Mouse (Mus musculus) heart, adult 2 months (tissue): ENCODE data around the gene Pknox2. TPM values are rescaled to one million over a fixed set of nuclear protein-coding genes. Genes with fewer than 3 reads are reported as not detected.

Source experiments
- DNase-seq, 2 experiments: peaks; one replicate each; pipeline ENCODE4 v3.0.0; 2021
- H3K27ac ChIP-seq: fragments of 200-600 bp; 2 replicates; pipeline ENCODE4 v1.8.1; 2022
- H3K27me3 ChIP-seq: fragments of 200-500 bp; 2 replicates; pipeline ENCODE4 v1.6.1; 2012; ENCODE audit warnings: mild to moderate bottlenecking, low read length, inconsistent platforms, mixed read lengths; ENCODE audit not compliant: control insufficient read depth, insufficient read depth
- H3K36me3 ChIP-seq: fragments of 200-500 bp; 2 replicates; pipeline ENCODE4 v1.6.1; 2012; ENCODE audit warnings: low read length, inconsistent platforms; ENCODE audit not compliant: control insufficient read depth, insufficient read depth
- H3K4me1 ChIP-seq: fragments of 200-500 bp; 2 replicates; pipeline ENCODE4 v1.6.1; 2011; ENCODE audit warnings: low read length; ENCODE audit not compliant: control insufficient read depth, insufficient read depth
- H3K4me3 ChIP-seq: fragments of 200-600 bp; 2 replicates; pipeline ENCODE4 v1.8.1; 2022
- H3K79me2 ChIP-seq: fragments of 200-500 bp; replicated peaks from 2 replicates; pipeline ENCODE4 v1.6.1; 2012; ENCODE audit warnings: mild to moderate bottlenecking, inconsistent platforms, low read length, moderate library complexity, mixed read lengths; ENCODE audit not compliant: control insufficient read depth, insufficient read depth
- H3K9ac ChIP-seq: fragments of 200-500 bp; 2 replicates; pipeline ENCODE4 v1.6.1; 2012; ENCODE audit warnings: low read depth, mild to moderate bottlenecking, control low read depth, inconsistent platforms, low read length, mixed read lengths
- CTCF ChIP-seq: fragments of 200-600 bp; IDR thresholded peaks from 2 replicates; pipeline ENCODE4 v1.8.1; 2022; ENCODE audit warnings: antibody characterized with exemption, mild to moderate bottlenecking, moderate library complexity
- EP300 ChIP-seq: fragments of 200-500 bp; IDR thresholded peaks from 2 replicates; pipeline ENCODE4 v1.6.1; 2011; ENCODE audit warnings: low read depth, low read length, control low read depth; ENCODE audit not compliant: insufficient read depth
- POLR2A ChIP-seq: fragments of 200-500 bp; IDR thresholded peaks from 2 replicates; pipeline ENCODE4 v1.6.1; 2011; ENCODE audit warnings: mild to moderate bottlenecking, low read depth, low read length, control low read depth; ENCODE audit not compliant: insufficient read depth
- WGBS: fragments of 180-500 bp; shearing (Covaris S2); methylation state at CpG from one replicate; pipeline ENCODE4 v1.1.7; 2018; 5-methylcytosine and 5-hydroxymethylcytosine counted together
- intact Hi-C: fragments of 180-260 bp; cut with DNase I; formaldehyde crosslinking; loops from one replicate; pipeline ENCODE4 v1.15.1; 2025
- polyA plus RNA-seq: library from polyadenylated mRNA; depleted of rRNA; stranded (reverse); fragments of >200 nt; gene quantifications from 2 replicates; pipeline ENCODE4 v1.2.3, GENCODE M21; 2012
- total RNA-seq, 2 experiments: library from RNA; stranded (reverse); gene quantifications; 2 replicates each; pipeline ENCODE4 v1.2.3; 2021

Pknox2 gene
- total and polyA plus RNA-seq, 3 experiments, result 7.8 to 9.9 (median 9.0) TPM

DNA sequence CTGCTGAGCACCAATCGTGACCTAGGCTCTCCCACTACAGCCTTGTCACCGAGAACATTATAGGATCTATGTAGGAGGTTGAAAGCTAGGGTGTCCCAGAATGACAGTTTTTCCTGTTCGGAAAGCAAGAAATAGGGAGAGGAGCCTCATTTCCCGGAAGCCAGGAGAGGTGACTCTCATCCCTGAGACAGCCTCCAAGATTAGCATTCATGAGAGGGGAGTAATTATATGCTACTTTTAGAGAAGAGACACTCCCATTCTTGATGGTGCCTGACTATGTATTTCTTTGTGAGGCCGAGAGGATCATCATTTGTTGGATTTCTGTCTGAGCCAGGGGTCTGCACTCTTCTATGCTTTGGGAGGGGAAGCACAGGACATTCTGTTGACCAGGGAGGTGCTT is 265.6 kb downstream of the Pknox2 start:
- H3K27me3 ChIP-seq, result no peaks in the 10 kb centered on the region
- TF ChIP-seq POLR2A, result no peak
- TF ChIP-seq CTCF, result no peak
- TF ChIP-seq EP300, result no peak
- intact Hi-C loops, result no loop called here
- no peak overlapping the region for H3K9ac ChIP-seq
- DNase-seq, result no peak
- no peak overlapping the region for H3K4me3 ChIP-seq
- no peaks in the 10 kb centered on the region for H3K79me2 ChIP-seq
- no peak overlapping the region for H3K27ac ChIP-seq
- H3K36me3 ChIP-seq, result no peaks in the 10 kb centered on the region
- H3K4me1 ChIP-seq, result no peaks in the 10 kb centered on the region
- WGBS, result 69% methylated on average over 5 of the region's 5 CpGs

DNA sequence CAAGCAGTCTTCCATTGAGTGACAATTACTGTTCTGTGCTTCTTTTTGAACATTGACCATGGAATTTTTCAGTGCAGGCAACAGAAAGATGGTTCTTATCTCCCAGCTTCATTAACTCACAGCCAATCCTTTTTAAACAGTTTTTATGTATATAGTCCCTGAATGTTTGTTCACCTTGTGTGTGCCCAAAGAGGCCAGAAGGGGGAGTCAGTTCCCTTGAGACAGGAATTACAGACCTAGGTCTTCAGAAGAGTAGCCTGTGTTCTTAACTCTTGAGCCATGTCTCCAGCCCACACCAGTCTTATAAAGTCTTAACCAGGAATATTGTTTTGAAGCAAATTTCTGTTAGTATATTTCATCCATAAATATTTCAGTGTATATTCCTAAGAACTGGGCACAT is 270.4 kb downstream of the Pknox2 start:
- TF ChIP-seq EP300 (no peak), POLR2A (no peak), CTCF (no peak)
- no peak overlapping the region for H3K9ac ChIP-seq
- no peaks in the 10 kb centered on the region for H3K79me2 ChIP-seq
- H3K27me3 ChIP-seq, result no peaks in the 10 kb centered on the region
- no peak for DNase-seq
- no peaks in the 10 kb centered on the region for H3K4me1 ChIP-seq
- intact Hi-C loops, result no loop called here
- H3K36me3 ChIP-seq, result no peaks in the 10 kb centered on the region
- no peak overlapping the region for H3K4me3 ChIP-seq
- no peak overlapping the region for H3K27ac ChIP-seq

DNA sequence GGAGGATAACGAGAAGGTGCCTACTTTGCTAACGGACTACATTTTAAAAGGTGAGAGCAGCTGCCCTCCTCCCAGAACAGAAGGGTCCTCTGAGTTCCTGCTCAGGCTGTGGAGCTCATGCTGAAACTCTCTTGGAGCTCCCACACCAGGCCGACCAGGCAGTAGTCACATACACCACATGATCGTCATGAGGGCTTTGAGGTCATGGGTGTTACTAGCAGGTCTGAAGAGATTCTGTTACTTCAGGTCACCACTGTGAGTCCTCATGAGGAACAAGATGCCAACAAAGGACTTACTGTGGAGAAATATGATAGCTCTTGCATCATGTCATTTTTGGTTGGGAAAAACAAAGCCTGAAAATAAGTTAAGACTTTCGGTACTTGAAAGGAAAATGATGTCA is 270.9 kb downstream of the Pknox2 start:
- no peak overlapping the region for H3K4me3 ChIP-seq
- no peaks in the 10 kb centered on the region for H3K27me3 ChIP-seq
- TF ChIP-seq EP300 (no peak), POLR2A (no peak), CTCF (no peak)
- no peaks in the 10 kb centered on the region for H3K36me3 ChIP-seq
- no peak for DNase-seq
- no peaks in the 10 kb centered on the region for H3K4me1 ChIP-seq
- no peak overlapping the region for H3K27ac ChIP-seq
- 83% methylated on average over 5 of the region's 5 CpGs for WGBS
- intact Hi-C loops, result no loop called here
- no peaks in the 10 kb centered on the region for H3K79me2 ChIP-seq
- H3K9ac ChIP-seq, result no peak overlapping the region

DNA sequence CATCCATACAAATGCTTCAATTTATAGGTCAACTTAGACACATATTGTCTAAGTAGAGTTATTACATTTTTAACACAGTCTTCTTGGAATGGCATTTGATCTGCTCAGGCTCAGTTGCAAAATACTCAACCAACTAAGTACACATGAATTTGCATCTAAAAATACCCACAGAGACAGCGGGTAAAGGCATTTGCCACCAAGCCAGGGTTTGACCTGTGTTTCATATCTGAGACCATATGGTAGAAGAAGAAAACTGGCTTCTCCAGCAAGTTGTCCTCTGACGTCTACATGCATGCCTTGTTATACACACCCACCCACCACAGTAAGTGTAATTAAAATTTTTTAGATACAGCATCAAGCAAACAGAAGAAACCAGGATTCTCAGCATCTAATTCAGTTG is 273.4 kb downstream of the Pknox2 start:
- DNase-seq, result no peak
- Histone ChIP-seq H3K36me3 (no peaks in the 10 kb centered on the region), H3K27me3 (no peaks in the 10 kb centered on the region), H3K4me1 (no peaks in the 10 kb centered on the region), H3K9ac (no peak overlapping the region), H3K79me2 (no peaks in the 10 kb centered on the region), H3K4me3 (no peak overlapping the region), H3K27ac (no peak overlapping the region)
- intact Hi-C loops, result no loop called here
- no peak for TF ChIP-seq CTCF
- no peak for TF ChIP-seq EP300
- no peak for TF ChIP-seq POLR2A
- 64% methylated on average over 2 of the region's 2 CpGs for WGBS

DNA sequence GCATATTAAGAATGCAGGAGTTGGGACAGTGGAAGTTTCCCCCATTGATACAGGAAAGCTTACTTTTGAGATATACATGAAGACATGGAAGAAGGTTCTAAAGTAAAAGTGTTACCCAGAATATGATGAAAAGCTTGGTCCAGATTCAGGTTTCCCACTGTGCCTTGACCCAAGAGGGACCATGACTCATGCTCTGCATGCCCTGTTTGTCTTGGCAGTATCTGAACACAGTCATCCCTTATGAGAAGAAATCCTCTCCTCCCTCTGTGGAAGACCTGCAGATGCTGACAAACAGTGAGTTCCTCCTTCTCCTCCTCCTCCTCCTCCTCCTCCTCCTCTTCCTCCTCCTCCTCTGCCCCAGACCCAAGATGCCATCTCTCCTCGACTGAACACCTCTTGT is 276.9 kb downstream of the Pknox2 start:
- WGBS, result 31% methylated on average over 1 of the region's 1 CpGs

DNA sequence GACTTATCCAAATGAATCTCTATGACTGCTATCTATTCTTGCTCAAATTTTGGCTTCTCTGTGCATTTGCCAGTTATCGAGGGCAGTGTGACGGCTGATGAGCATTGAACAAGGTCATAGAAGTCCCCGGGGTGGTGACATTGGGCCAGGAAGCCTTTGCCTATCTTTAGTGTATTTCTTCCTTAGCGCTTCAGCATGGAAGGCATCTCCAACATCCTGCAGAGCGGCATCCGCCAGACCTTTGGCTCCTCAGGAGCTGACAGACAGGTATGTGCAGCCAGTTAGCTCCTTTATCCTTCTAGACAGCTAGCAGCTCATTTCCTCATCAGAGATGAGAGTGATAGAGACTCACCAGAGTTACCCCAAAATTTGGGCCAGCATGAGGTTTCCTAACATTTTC is 278.5 kb downstream of the Pknox2 start:
- H3K79me2 ChIP-seq, result no peaks in the 10 kb centered on the region
- no peak for TF ChIP-seq EP300
- TF ChIP-seq CTCF, result no peak
- no peak for TF ChIP-seq POLR2A
- intact Hi-C loops, result no loop called here
- H3K4me3 ChIP-seq, result no peak overlapping the region
- no peak overlapping the region for H3K27ac ChIP-seq
- H3K36me3 ChIP-seq, result no peaks in the 10 kb centered on the region
- DNase-seq, result no peak
- no peak overlapping the region for H3K9ac ChIP-seq
- H3K4me1 ChIP-seq, result no peaks in the 10 kb centered on the region
- H3K27me3 ChIP-seq, result 0 out of 2 replicates have a peak, but pooled peaks cover 1% of the 10 kb centered on the region
- WGBS, result 77% methylated on average over 6 of the region's 6 CpGs

More for the DNA sequence above, 276.9 kb downstream of the Pknox2 start:
- H3K79me2 ChIP-seq, result no peaks in the 10 kb centered on the region
- H3K36me3 ChIP-seq, result no peaks in the 10 kb centered on the region
- H3K9ac ChIP-seq, result no peak overlapping the region
- no peaks in the 10 kb centered on the region for H3K4me1 ChIP-seq
- intact Hi-C loops, result no loop called here
- 0 out of 2 replicates have a peak, but pooled peaks cover under 1% of the 10 kb centered on the region for H3K27me3 ChIP-seq
- no peak for DNase-seq
- H3K27ac ChIP-seq, result no peak overlapping the region
- TF ChIP-seq CTCF (no peak), EP300 (no peak), POLR2A (no peak)
- no peak overlapping the region for H3K4me3 ChIP-seq
